Mouse (Mus musculus) embryo, embryonic 9.5 days (tissue): Measurements from ENCODE around the gene Trh.

ENCODE experiments used
- DNase-seq: peaks from one replicate; pipeline ENCODE4 v3.0.0-alpha.2; 2017; ENCODE audit errors: extremely low spot score

Gene Trh

GRCm38 (mm10) chr6:92244591-92244990 is at the start of gene Trh:
Gene Trh (minus strand): TSS chr6:92244650.
- DNase-seq = no peak

- DNase-seq = no peak
Measured at GRCm38 (mm10) chr6:92290826-92291225, 46.4 kb upstream of the Trh start.

GRCm38 (mm10) chr6:92286889-92287288 is 42.4 kb upstream of the Trh start:
- DNase-seq = no peak

GRCm38 (mm10) chr6:92286258-92286888 is 41.9 kb upstream of the Trh start:
- DNase-seq = peak; percentile 54

- DNase-seq = no peak
Measured at GRCm38 (mm10) chr6:92285559-92285958, 41.1 kb upstream of the Trh start.

GRCm38 (mm10) chr6:92277179-92277578 is 32.7 kb upstream of the Trh start:
- DNase-seq = no peak

- DNase-seq = no peak
Measured at GRCm38 (mm10) chr6:92273652-92274322, 29.3 kb upstream of the Trh start.

- no peak for DNase-seq
Measured at GRCm38 (mm10) chr6:92272601-92273000, 28.2 kb upstream of the Trh start.

GRCm38 (mm10) chr6:92269019-92269418 is 24.6 kb upstream of the Trh start:
- peak; percentile 78 for DNase-seq

GRCm38 (mm10) chr6:92268001-92268400 is 23.6 kb upstream of the Trh start:
- no peak for DNase-seq

GRCm38 (mm10) chr6:92261162-92261843 is 16.9 kb upstream of the Trh start:
- no peak for DNase-seq

- no peak for DNase-seq
Measured at GRCm38 (mm10) chr6:92255346-92255745, 10.9 kb upstream of the Trh start.

- no peak for DNase-seq
Measured at GRCm38 (mm10) chr6:92253253-92253870, 8.9 kb upstream of the Trh start.

GRCm38 (mm10) chr6:92247215-92247919 is 2.9 kb upstream of the Trh start:
- no peak for DNase-seq

GRCm38 (mm10) chr6:92246335-92246734 is 1.9 kb upstream of the Trh start:
- DNase-seq = no peak

- no peak for DNase-seq
Measured at GRCm38 (mm10) chr6:92241178-92241906, 3.1 kb downstream of the Trh start.

GRCm38 (mm10) chr6:92235036-92235435 is 9.4 kb downstream of the Trh start:
- DNase-seq = no peak

- DNase-seq = no peak
Measured at GRCm38 (mm10) chr6:92231762-92232161, 12.7 kb downstream of the Trh start.

GRCm38 (mm10) chr6:92231356-92231755 is 13.1 kb downstream of the Trh start:
- DNase-seq = no peak

GRCm38 (mm10) chr6:92229586-92229985 is 14.9 kb downstream of the Trh start:
- no peak for DNase-seq

GRCm38 (mm10) chr6:92229103-92229502 is 15.3 kb downstream of the Trh start:
- no peak for DNase-seq
